Mouse (Mus musculus): ENCODE measurements around the gene Eif3k. TPM values are rescaled to one million over a fixed set of nuclear protein-coding genes. Genes with fewer than 3 reads are reported as not detected.

The Eif3k gene
- polyA plus RNA-seq, 1 experiment from 2014 or later = 283 TPM

GRCm38 (mm10) chr7:28941129-28941528 lies 40.5 kb downstream of the Eif3k start:
- 33% methylated on average over 4 of the region's 4 CpGs for WGBS
- no peak for ATAC-seq (replicated peaks; ENCODE audit: extremely low read depth, insufficient read depth, low FRiP score)
- Histone ChIP-seq H3K9me3 (replicated peaks; ENCODE audit: control insufficient read depth, low read length) (no peaks in the 10 kb centered on the region), H3K4me3 (ENCODE audit: low read length) (no peak overlapping the region), H3K4me1 (ENCODE audit: control insufficient read depth, insufficient read depth, low read length) (peaks cover 93% of the 10 kb centered on the region), H3K4me2 (ENCODE audit: low read depth, low read length) (no peak overlapping the region), H3K27me3 (ENCODE audit: control insufficient read depth, insufficient read depth, low read length) (no peaks in the 10 kb centered on the region), H3K36me3 (ENCODE audit: control insufficient read depth, insufficient read depth) (no peaks in the 10 kb centered on the region), H3K9ac (ENCODE audit: low read length) (peak overlapping the region; percentile 66), H3K27ac (ENCODE audit: low read length) (peak overlapping the region; percentile 98)

- Histone ChIP-seq H3K9ac (ENCODE audit: low read length) (peak overlapping the region; percentile 44), H3K4me1 (ENCODE audit: control insufficient read depth, insufficient read depth, low read length) (peaks cover 89% of the 10 kb centered on the region), H3K4me2 (ENCODE audit: low read depth, low read length) (no peak overlapping the region), H3K36me3 (ENCODE audit: control insufficient read depth, insufficient read depth) (no peaks in the 10 kb centered on the region), H3K27me3 (ENCODE audit: control insufficient read depth, insufficient read depth, low read length) (no peaks in the 10 kb centered on the region), H3K9me3 (replicated peaks; ENCODE audit: control insufficient read depth, low read length) (no peaks in the 10 kb centered on the region), H3K27ac (ENCODE audit: low read length) (peak overlapping the region; percentile 98), H3K4me3 (ENCODE audit: low read length) (no peak overlapping the region)
- WGBS = 42% methylated on average over 7 of the region's 7 CpGs
- ATAC-seq (replicated peaks; ENCODE audit: extremely low read depth, insufficient read depth, low FRiP score) = peak; percentile 50
Observed at GRCm38 (mm10) chr7:28939418-28940183, 42.1 kb downstream of the Eif3k start.

GRCm38 (mm10) chr7:28938654-28939053 lies 43.0 kb downstream of the Eif3k start:
- Histone ChIP-seq H3K9me3 (replicated peaks; ENCODE audit: control insufficient read depth, low read length) (no peaks in the 10 kb centered on the region), H3K27ac (ENCODE audit: low read length) (peak overlapping the region; percentile 98), H3K4me2 (ENCODE audit: low read depth, low read length) (no peak overlapping the region), H3K27me3 (ENCODE audit: control insufficient read depth, insufficient read depth, low read length) (no peaks in the 10 kb centered on the region), H3K9ac (ENCODE audit: low read length) (peak overlapping the region; percentile 44), H3K36me3 (ENCODE audit: control insufficient read depth, insufficient read depth) (no peaks in the 10 kb centered on the region; the same call in 1 of the 2 replicates), H3K4me3 (ENCODE audit: low read length) (no peak overlapping the region), H3K4me1 (ENCODE audit: control insufficient read depth, insufficient read depth, low read length) (peaks cover 85% of the 10 kb centered on the region)
- 65% methylated on average over 4 of the region's 4 CpGs for WGBS
- 0 out of 2 replicates have a peak, but pooled peaks have one; percentile 7 for ATAC-seq (replicated peaks; ENCODE audit: extremely low read depth, insufficient read depth, low FRiP score)

GRCm38 (mm10) chr7:28936787-28937186 lies 44.9 kb downstream of the Eif3k start:
- Histone ChIP-seq H3K9me3 (replicated peaks; ENCODE audit: control insufficient read depth, low read length) (no peaks in the 10 kb centered on the region), H3K4me2 (ENCODE audit: low read depth, low read length) (no peak overlapping the region), H3K27me3 (ENCODE audit: control insufficient read depth, insufficient read depth, low read length) (no peaks in the 10 kb centered on the region), H3K4me3 (ENCODE audit: low read length) (no peak overlapping the region), H3K36me3 (ENCODE audit: control insufficient read depth, insufficient read depth) (no peaks in the 10 kb centered on the region; the same call in 1 of the 2 replicates), H3K4me1 (ENCODE audit: control insufficient read depth, insufficient read depth, low read length) (peaks cover 76% of the 10 kb centered on the region), H3K27ac (ENCODE audit: low read length) (peak overlapping the region; percentile 74), H3K9ac (ENCODE audit: low read length) (peak overlapping the region; percentile 45)
- no peak for ATAC-seq (replicated peaks; ENCODE audit: extremely low read depth, insufficient read depth, low FRiP score)
- WGBS = 61% methylated on average over 4 of the region's 4 CpGs

GRCm38 (mm10) chr7:28933825-28934224 lies 47.8 kb downstream of the Eif3k start:
- Histone ChIP-seq H3K4me2 (ENCODE audit: low read depth, low read length) (no peak overlapping the region), H3K9ac (ENCODE audit: low read length) (no peak overlapping the region), H3K27me3 (ENCODE audit: control insufficient read depth, insufficient read depth, low read length) (no peaks in the 10 kb centered on the region), H3K4me1 (ENCODE audit: control insufficient read depth, insufficient read depth, low read length) (peaks cover 75% of the 10 kb centered on the region), H3K36me3 (ENCODE audit: control insufficient read depth, insufficient read depth) (no peaks in the 10 kb centered on the region; the same call in 1 of the 2 replicates), H3K27ac (ENCODE audit: low read length) (no peak overlapping the region), H3K4me3 (ENCODE audit: low read length) (no peak overlapping the region), H3K9me3 (replicated peaks; ENCODE audit: control insufficient read depth, low read length) (no peaks in the 10 kb centered on the region)
- WGBS = 80% methylated on average over 2 of the region's 2 CpGs
- no peak for ATAC-seq (replicated peaks; ENCODE audit: extremely low read depth, insufficient read depth, low FRiP score)

- Histone ChIP-seq H3K9me3 (replicated peaks; ENCODE audit: control insufficient read depth, low read length) (no peaks in the 10 kb centered on the region), H3K36me3 (ENCODE audit: control insufficient read depth, insufficient read depth) (no peaks in the 10 kb centered on the region; the same call in 1 of the 2 replicates), H3K9ac (ENCODE audit: low read length) (no peak overlapping the region), H3K27me3 (ENCODE audit: control insufficient read depth, insufficient read depth, low read length) (no peaks in the 10 kb centered on the region), H3K27ac (ENCODE audit: low read length) (peak overlapping the region; percentile 15; the same call in 1 of the 2 replicates), H3K4me3 (ENCODE audit: low read length) (no peak overlapping the region), H3K4me2 (ENCODE audit: low read depth, low read length) (no peak overlapping the region), H3K4me1 (ENCODE audit: control insufficient read depth, insufficient read depth, low read length) (peaks cover 65% of the 10 kb centered on the region)
- WGBS = 59% methylated on average over 6 of the region's 6 CpGs
- ATAC-seq (replicated peaks; ENCODE audit: extremely low read depth, insufficient read depth, low FRiP score) = no peak
Observed at GRCm38 (mm10) chr7:28932421-28933041, 49.1 kb downstream of the Eif3k start.

- no peak overlapping the region for H3K4me3 ChIP-seq (ENCODE audit: low read length)
- H3K9me3 ChIP-seq (replicated peaks; ENCODE audit: control insufficient read depth, low read length) = no peaks in the 10 kb centered on the region
- no peaks in the 10 kb centered on the region for H3K27me3 ChIP-seq (ENCODE audit: control insufficient read depth, insufficient read depth, low read length)
- peaks cover 58% of the 10 kb centered on the region for H3K4me1 ChIP-seq (ENCODE audit: control insufficient read depth, insufficient read depth, low read length)
- H3K4me2 ChIP-seq (ENCODE audit: low read depth, low read length) = no peak overlapping the region
- ATAC-seq (replicated peaks; ENCODE audit: extremely low read depth, insufficient read depth, low FRiP score) = no peak
- H3K36me3 ChIP-seq (ENCODE audit: control insufficient read depth, insufficient read depth) = no peaks in the 10 kb centered on the region; the same call in 1 of the 2 replicates
- WGBS = 67% methylated on average over 4 of the region's 4 CpGs
- H3K27ac ChIP-seq (ENCODE audit: low read length) = peak overlapping the region; percentile 74
- H3K9ac ChIP-seq (ENCODE audit: low read length) = no peak overlapping the region; the same call in 1 of the 2 replicates
Observed at GRCm38 (mm10) chr7:28931695-28932039, 50.0 kb downstream of the Eif3k start.

- Histone ChIP-seq H3K4me1 (ENCODE audit: control insufficient read depth, insufficient read depth, low read length) (peaks cover 58% of the 10 kb centered on the region), H3K4me2 (ENCODE audit: low read depth, low read length) (no peak overlapping the region), H3K9ac (ENCODE audit: low read length) (peak overlapping the region; percentile 14; the same call in 1 of the 2 replicates), H3K27ac (ENCODE audit: low read length) (peak overlapping the region; percentile 74), H3K27me3 (ENCODE audit: control insufficient read depth, insufficient read depth, low read length) (no peaks in the 10 kb centered on the region), H3K9me3 (replicated peaks; ENCODE audit: control insufficient read depth, low read length) (no peaks in the 10 kb centered on the region), H3K4me3 (ENCODE audit: low read length) (no peak overlapping the region), H3K36me3 (ENCODE audit: control insufficient read depth, insufficient read depth) (no peaks in the 10 kb centered on the region; the same call in 1 of the 2 replicates)
- ATAC-seq (replicated peaks; ENCODE audit: extremely low read depth, insufficient read depth, low FRiP score) = no peak
- whole genome bisulfite sequencing = 82% methylated on average over 7 of the region's 7 CpGs
Observed at GRCm38 (mm10) chr7:28931032-28931694, 50.5 kb downstream of the Eif3k start.
